Mouse (Mus musculus): ENCODE measurements around the gene Dgcr2. TPM values are rescaled to one million over a fixed set of nuclear protein-coding genes. Genes with fewer than 3 reads are reported as not detected.

Gene Dgcr2
- polyA plus RNA-seq, 1 experiment from 2014 or later: 96.7 TPM

DNA sequence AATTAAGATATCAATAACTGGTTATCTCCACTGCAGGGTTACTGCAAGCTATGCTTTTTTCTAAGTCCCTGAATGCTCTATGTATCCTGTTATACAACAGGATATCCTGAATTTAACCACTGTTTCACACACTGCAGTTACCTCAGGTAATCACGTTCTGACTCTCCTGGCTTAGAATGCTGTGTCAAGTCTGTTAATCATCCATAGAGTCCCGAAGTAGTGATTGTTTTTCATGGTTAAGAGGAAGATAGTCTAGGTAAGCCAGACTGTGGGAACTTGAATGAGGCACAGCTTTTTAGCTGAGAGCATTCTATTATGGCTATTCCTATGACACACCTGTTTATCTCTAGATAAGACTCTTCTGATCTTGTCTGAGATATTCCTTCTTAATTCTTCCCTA, 33.1 kb downstream of the Dgcr2 start:
- H3K36me3 ChIP-seq: peaks cover 32% of the 10 kb centered on the region
- no peaks in the 10 kb centered on the region for H3K27me3 ChIP-seq (replicated peaks)
- no peak overlapping the region for H3K9ac ChIP-seq

GRCm38 (mm10) chr16:17858592-17858991, 39.8 kb downstream of the Dgcr2 start:
- H3K9me3 ChIP-seq: no peaks in the 10 kb centered on the region
- no peaks in the 10 kb centered on the region for H3K27me3 ChIP-seq (replicated peaks)
- no peak overlapping the region for H3K27ac ChIP-seq
- H3K4me2 ChIP-seq (replicated peaks): no peak overlapping the region
- no peak for ATAC-seq (ENCODE audit: low FRiP score, low read depth)
- no peaks in the 10 kb centered on the region for H3K4me1 ChIP-seq
- peaks cover 65% of the 10 kb centered on the region for H3K36me3 ChIP-seq
- H3K4me3 ChIP-seq: no peak overlapping the region
- no peak overlapping the region for H3K9ac ChIP-seq

More for the DNA sequence above, 33.1 kb downstream of the Dgcr2 start:
- no peaks in the 10 kb centered on the region for H3K4me1 ChIP-seq
- H3K4me3 ChIP-seq: no peak overlapping the region
- H3K27ac ChIP-seq: no peak overlapping the region
- WGBS: 89% methylated on average over 2 of the region's 2 CpGs
- no peak overlapping the region for H3K4me2 ChIP-seq (replicated peaks)
- no peak for ATAC-seq (ENCODE audit: low FRiP score, low read depth)
- no peaks in the 10 kb centered on the region for H3K9me3 ChIP-seq

GRCm38 (mm10) chr16:17857157-17857556, 41.2 kb downstream of the Dgcr2 start:
- Histone ChIP-seq H3K27ac (no peak overlapping the region), H3K4me3 (no peak overlapping the region), H3K4me2 (replicated peaks) (no peak overlapping the region), H3K27me3 (replicated peaks) (no peaks in the 10 kb centered on the region), H3K36me3 (peaks cover 76% of the 10 kb centered on the region), H3K9ac (no peak overlapping the region), H3K9me3 (no peaks in the 10 kb centered on the region), H3K4me1 (no peaks in the 10 kb centered on the region)
- 89% methylated on average over 7 of the region's 7 CpGs for WGBS
- no peak for ATAC-seq (ENCODE audit: low FRiP score, low read depth)

GRCm38 (mm10) chr16:17853263-17853662, 45.1 kb downstream of the Dgcr2 start:
- 84% methylated on average over 2 of the region's 2 CpGs for WGBS
- ATAC-seq (ENCODE audit: low FRiP score, low read depth): no peak
- Histone ChIP-seq H3K9me3 (no peaks in the 10 kb centered on the region), H3K36me3 (peaks cover 88% of the 10 kb centered on the region), H3K4me3 (no peak overlapping the region), H3K27ac (no peak overlapping the region), H3K4me2 (replicated peaks) (no peak overlapping the region), H3K9ac (no peak overlapping the region), H3K27me3 (replicated peaks) (no peaks in the 10 kb centered on the region), H3K4me1 (no peaks in the 10 kb centered on the region)

- H3K36me3 ChIP-seq: peaks cover 84% of the 10 kb centered on the region
- no peak for ATAC-seq (ENCODE audit: low FRiP score, low read depth)
- WGBS: 97% methylated on average over 1 of the region's 1 CpGs
- H3K27ac ChIP-seq: no peak overlapping the region
- no peaks in the 10 kb centered on the region for H3K4me1 ChIP-seq
- H3K9ac ChIP-seq: no peak overlapping the region
- H3K4me2 ChIP-seq (replicated peaks): no peak overlapping the region
- no peaks in the 10 kb centered on the region for H3K9me3 ChIP-seq
- H3K4me3 ChIP-seq: no peak overlapping the region
- no peaks in the 10 kb centered on the region for H3K27me3 ChIP-seq (replicated peaks)
Observed at GRCm38 (mm10) chr16:17851860-17852259, 46.5 kb downstream of the Dgcr2 start.

GRCm38 (mm10) chr16:17851331-17851730, 47.0 kb downstream of the Dgcr2 start:
- Histone ChIP-seq H3K4me3 (no peak overlapping the region), H3K9ac (no peak overlapping the region), H3K36me3 (peaks cover 83% of the 10 kb centered on the region), H3K9me3 (no peaks in the 10 kb centered on the region), H3K27me3 (replicated peaks) (no peaks in the 10 kb centered on the region), H3K4me2 (replicated peaks) (no peak overlapping the region), H3K4me1 (no peaks in the 10 kb centered on the region), H3K27ac (no peak overlapping the region)
- 95% methylated on average over 5 of the region's 5 CpGs for WGBS
- ATAC-seq (ENCODE audit: low FRiP score, low read depth): no peak

- whole genome bisulfite sequencing: 85% methylated on average over 6 of the region's 6 CpGs
- Histone ChIP-seq H3K27ac (no peak overlapping the region), H3K4me3 (no peak overlapping the region), H3K27me3 (replicated peaks) (no peaks in the 10 kb centered on the region), H3K36me3 (peaks cover 85% of the 10 kb centered on the region), H3K9me3 (no peaks in the 10 kb centered on the region), H3K4me2 (replicated peaks) (no peak overlapping the region), H3K9ac (no peak overlapping the region), H3K4me1 (no peaks in the 10 kb centered on the region)
- ATAC-seq (ENCODE audit: low FRiP score, low read depth): no peak
Observed at GRCm38 (mm10) chr16:17849486-17849885, 48.9 kb downstream of the Dgcr2 start.

DNA sequence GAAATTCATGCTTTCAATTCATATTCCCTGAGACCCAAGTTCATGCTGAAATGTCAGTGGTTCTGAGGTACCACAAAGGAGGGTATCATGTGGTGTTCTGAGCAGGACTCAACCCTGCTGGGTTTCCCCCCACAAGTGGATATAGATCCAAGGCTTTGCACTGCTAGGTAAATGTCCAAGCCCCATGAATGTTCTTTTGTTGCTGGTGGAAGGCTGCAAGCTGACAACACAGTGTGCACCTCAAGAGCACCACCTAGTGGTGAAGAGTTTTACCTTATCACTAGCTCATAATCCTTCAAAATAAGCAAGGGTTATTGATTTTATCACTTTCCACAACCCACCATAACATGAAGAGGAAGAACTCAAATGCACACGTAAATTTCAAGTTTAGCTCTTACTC, 49.4 kb downstream of the Dgcr2 start:
- Histone ChIP-seq H3K27me3 (replicated peaks) (no peaks in the 10 kb centered on the region), H3K4me1 (no peaks in the 10 kb centered on the region), H3K9me3 (no peaks in the 10 kb centered on the region), H3K36me3 (peaks cover 85% of the 10 kb centered on the region), H3K4me2 (replicated peaks) (no peak overlapping the region), H3K4me3 (no peak overlapping the region), H3K27ac (no peak overlapping the region), H3K9ac (no peak overlapping the region)
- WGBS: 30% methylated on average over 1 of the region's 1 CpGs
- ATAC-seq (ENCODE audit: low FRiP score, low read depth): 0 out of 2 replicates have a peak, but pooled peaks have one; percentile 41

DNA sequence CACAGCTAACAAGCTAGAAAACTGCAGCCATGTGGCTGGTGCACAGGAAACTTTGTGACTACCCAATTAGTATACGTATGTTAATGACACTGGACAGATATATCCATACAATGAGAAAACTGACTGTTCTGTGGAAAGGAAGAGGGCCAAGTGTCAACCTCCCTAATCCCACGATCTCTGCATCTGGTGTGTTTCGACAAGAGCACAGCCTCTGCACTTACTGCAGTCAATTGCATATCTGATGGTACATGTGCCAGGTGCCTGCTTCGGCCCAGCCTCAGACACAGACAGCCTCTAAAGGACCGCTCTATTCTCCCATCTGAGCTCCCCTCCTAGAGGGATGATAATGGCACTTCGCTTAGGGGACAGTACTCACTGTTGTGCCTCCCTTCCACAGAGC, 49.9 kb downstream of the Dgcr2 start:
- Histone ChIP-seq H3K4me3 (no peak overlapping the region), H3K9ac (no peak overlapping the region), H3K27me3 (replicated peaks) (no peaks in the 10 kb centered on the region), H3K4me1 (no peaks in the 10 kb centered on the region), H3K27ac (no peak overlapping the region), H3K36me3 (peaks cover 87% of the 10 kb centered on the region), H3K9me3 (no peaks in the 10 kb centered on the region), H3K4me2 (replicated peaks) (no peak overlapping the region)
- ATAC-seq (ENCODE audit: low FRiP score, low read depth): no peak
- WGBS: 97% methylated on average over 6 of the region's 6 CpGs

DNA sequence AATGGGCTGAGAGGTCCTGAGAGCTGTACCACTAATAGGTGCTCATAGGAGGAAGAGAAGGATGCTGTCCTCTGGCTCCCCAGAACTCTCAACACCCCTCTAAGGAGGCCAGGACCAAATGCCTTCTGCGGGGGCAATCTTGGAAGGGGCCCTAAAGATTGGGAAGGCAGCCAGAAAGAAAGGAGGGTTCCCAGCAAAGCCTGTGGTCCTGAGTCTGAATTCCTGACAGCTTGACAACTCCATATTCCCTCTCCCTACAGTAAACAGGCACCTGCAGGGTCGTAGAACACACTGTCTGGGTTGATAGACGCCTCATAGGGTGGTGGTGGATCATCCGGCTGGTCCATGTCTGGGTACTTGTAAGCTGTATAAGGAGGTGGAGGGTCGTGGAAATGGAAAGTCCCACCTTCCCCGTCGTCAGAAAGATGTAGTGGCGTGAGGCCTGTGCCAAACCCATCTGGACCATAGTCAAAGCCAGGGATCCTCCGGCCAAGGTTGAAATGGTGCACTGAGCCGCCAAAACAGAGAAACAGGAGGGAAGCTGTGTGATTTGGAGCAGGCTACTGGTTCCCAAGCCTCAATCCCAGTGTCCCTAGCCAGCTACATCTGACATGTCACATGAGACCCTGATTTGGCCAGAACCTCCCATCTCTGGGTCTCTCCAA, 54.5 kb downstream of the Dgcr2 start:
- Histone ChIP-seq H3K9me3 (no peaks in the 10 kb centered on the region), H3K27me3 (replicated peaks) (no peaks in the 10 kb centered on the region), H3K27ac (no peak overlapping the region), H3K9ac (no peak overlapping the region), H3K4me1 (no peaks in the 10 kb centered on the region), H3K4me2 (replicated peaks) (no peak overlapping the region), H3K36me3 (peaks cover 84% of the 10 kb centered on the region), H3K4me3 (no peak overlapping the region)
- ATAC-seq (ENCODE audit: low FRiP score, low read depth): no peak
- WGBS: 95% methylated on average over 10 of the region's 10 CpGs

DNA sequence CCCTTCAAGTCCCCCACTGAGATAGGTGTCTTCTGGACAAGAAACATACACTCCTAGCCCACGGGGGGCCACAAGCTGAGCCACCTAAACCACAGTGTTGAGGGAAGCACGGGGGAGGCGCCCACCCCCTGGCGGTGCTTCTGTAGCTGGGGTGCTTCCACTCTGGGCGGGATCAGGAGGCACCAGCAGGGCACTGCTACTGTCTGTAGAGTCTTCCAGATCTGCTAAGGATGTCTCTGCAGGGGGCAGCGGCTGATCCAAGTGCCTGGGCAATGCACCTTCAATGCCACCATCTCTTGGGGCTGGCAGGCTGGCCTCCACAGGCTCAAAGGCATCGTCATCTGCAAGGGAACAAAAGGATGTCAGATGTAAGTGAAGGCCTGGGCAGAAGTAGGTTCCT, 55.9 kb downstream of the Dgcr2 start:
- WGBS: 96% methylated on average over 7 of the region's 7 CpGs
- Histone ChIP-seq H3K9me3 (no peaks in the 10 kb centered on the region), H3K36me3 (peaks cover 74% of the 10 kb centered on the region)

GRCm38 (mm10) chr16:17839976-17840375, 58.4 kb downstream of the Dgcr2 start:
- Histone ChIP-seq H3K27me3 (replicated peaks) (peaks cover 30% of the 10 kb centered on the region), H3K27ac (no peak overlapping the region), H3K4me3 (no peak overlapping the region), H3K4me2 (replicated peaks) (no peak overlapping the region), H3K9me3 (no peaks in the 10 kb centered on the region), H3K9ac (no peak overlapping the region), H3K36me3 (peaks cover 50% of the 10 kb centered on the region), H3K4me1 (no peaks in the 10 kb centered on the region)
- no peak for ATAC-seq (ENCODE audit: low FRiP score, low read depth)
- WGBS: 86% methylated on average over 4 of the region's 4 CpGs

More for the DNA sequence above, 55.9 kb downstream of the Dgcr2 start:
- no peak for ATAC-seq (ENCODE audit: low FRiP score, low read depth)
- Histone ChIP-seq H3K4me2 (replicated peaks) (no peak overlapping the region), H3K4me1 (no peaks in the 10 kb centered on the region), H3K27me3 (replicated peaks) (peaks cover 7% of the 10 kb centered on the region; the same call in 1 of the 2 replicates), H3K27ac (no peak overlapping the region), H3K9ac (no peak overlapping the region), H3K4me3 (no peak overlapping the region)

DNA sequence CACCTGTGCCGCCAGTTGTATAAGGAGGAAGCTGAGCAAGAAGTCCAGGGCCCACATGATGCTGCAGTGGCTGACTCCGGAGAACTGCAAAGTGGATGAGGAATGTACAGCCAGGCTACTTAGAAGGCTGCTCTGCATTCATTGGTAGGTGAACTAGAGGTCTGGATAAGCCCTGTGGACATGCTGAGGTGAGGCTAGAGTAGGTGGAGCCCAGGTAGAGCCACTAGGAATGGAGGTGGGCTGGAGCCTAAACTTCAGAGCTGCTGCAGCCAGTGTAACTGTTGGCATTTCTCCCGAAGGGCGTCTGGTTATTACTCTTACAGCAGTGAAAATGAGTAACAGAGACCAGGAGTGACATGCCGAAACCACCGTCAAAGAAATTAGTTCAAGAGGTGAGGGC, 60.3 kb downstream of the Dgcr2 start, which contains the start of gene Car15:
Gene Car15 (minus strand): TSS at position 314 of the 400 bp plus-strand sequence.
- Histone ChIP-seq H3K9ac (no peak within 1 kb of the TSS), H3K4me1 (peaks cover 14% of the 10 kb centered on the region; the same call in 1 of the 2 replicates), H3K27me3 (replicated peaks) (peaks cover 49% of the 10 kb centered on the region), H3K9me3 (no peaks in the 10 kb centered on the region), H3K4me3 (no peak within 1 kb of the TSS), H3K27ac (no peak within 1 kb of the TSS), H3K4me2 (replicated peaks) (no peak within 1 kb of the TSS), H3K36me3 (peaks cover 31% of the 10 kb centered on the region)
- WGBS: 87% methylated on average over 6 of the region's 6 CpGs
- no peak for ATAC-seq (ENCODE audit: low FRiP score, low read depth)
